Mouse (Mus musculus) neutrophil, adult 5-6 weeks (primary cell): ENCODE data around the gene Prl3d3. TPM values are rescaled to one million over a fixed set of nuclear protein-coding genes. Genes with fewer than 3 reads are reported as not detected.
"Not testable (repeated sequence)": the region's sequence is repeated elsewhere in the genome, so short reads cannot be mapped to it uniquely, and the experiment has no call there.

Source experiments
- ATAC-seq: fragments of 151-379, 151-347 bp; 2 replicates; pipeline ENCODE4 v1.8.0; 2017; ENCODE audit warnings: mild to moderate bottlenecking, moderate TSS enrichment; ENCODE audit not compliant: insufficient number of reproducible peaks, poor library complexity, low FRiP score, severe bottlenecking; ENCODE audit errors: extremely low read depth
- total RNA-seq: library from RNA; stranded (forward); fragments of 200-1000 nt; gene quantifications from 2 replicates; pipeline ENCODE4 v1.2.3, GENCODE M21; 2017

Prl3d3 gene
- total RNA-seq, result not detected in 2 replicates

GRCm38 (mm10) chr13:27156490-27156889 is at the start of gene Prl3d3:
Prl3d3 (plus strand) TSS chr13:27156790.
- not testable (repeated sequence) for ATAC-seq

DNA sequence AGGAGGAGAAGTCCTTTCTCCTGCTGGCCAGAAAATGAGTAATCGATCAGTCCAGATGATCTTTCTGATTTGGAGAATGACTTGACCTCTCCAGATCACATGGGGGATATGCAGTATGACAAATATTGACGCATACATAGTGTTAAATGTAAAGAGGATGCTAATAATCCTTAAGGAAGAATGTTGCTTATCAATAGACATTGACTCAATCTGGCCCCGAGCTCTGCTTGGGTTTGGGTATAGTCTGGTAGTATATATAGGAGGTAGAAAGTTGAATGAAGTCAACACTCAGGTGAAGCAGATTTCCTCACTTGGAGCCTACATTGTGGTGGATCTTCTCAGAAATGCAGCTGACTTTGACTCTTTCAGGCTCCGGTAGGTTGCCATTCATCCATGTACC is 35.2 kb upstream of the Prl3d3 start, which contains the start of gene Prl3d2:
Gene Prl3d2 (plus strand): TSS at position 301 of the 400 bp plus-strand sequence.
- not testable (repeated sequence) for ATAC-seq

- ATAC-seq, result no peak
These were observed 8.3 kb upstream of the Prl3d3 start for GRCm38 (mm10) chr13:27148264-27148663.

- ATAC-seq, result no peak
These were observed 39.8 kb downstream of the Prl3d3 start, which contains the start of gene Prl3c1 for GRCm38 (mm10) chr13:27196359-27196758. Prl3c1 (plus strand) TSS chr13:27196659.

Other genes with a start within 250 kb of the Prl3d3 start
- not detected in 2 replicates for gene Prl, start 99.2 kb upstream of the Prl3d3 start, total RNA-seq
- not detected in 2 replicates for gene Prl3d1, start 62.6 kb upstream of the Prl3d3 start, total RNA-seq
- gene Prl3d2, start 35.1 kb upstream of the Prl3d3 start, total RNA-seq, result not detected in 2 replicates
- not detected in 2 replicates for gene Prl3c1, start 39.9 kb downstream of the Prl3d3 start, total RNA-seq
- not detected in 2 replicates for gene Prl3b1, start 85.1 kb downstream of the Prl3d3 start, total RNA-seq
- gene Prl3a1, start 102.6 kb downstream of the Prl3d3 start, total RNA-seq, result not detected in 2 replicates
- gene Prl6a1, start 155.8 kb downstream of the Prl3d3 start, total RNA-seq, result not detected in 2 replicates
- not detected in 2 replicates for gene Prl8a2, start 188.9 kb downstream of the Prl3d3 start, total RNA-seq
- not detected in 2 replicates for gene Prl2b1, start 234.1 kb downstream of the Prl3d3 start, total RNA-seq